Mouse (Mus musculus): ENCODE results near the gene Gan.

- TF ChIP-seq POLR2A (IDR thresholded peaks at IDR 0.05; ENCODE audit: control insufficient read depth, low read depth, low read length) (no peak), CTCF (IDR thresholded peaks at IDR 0.05; ENCODE audit: control insufficient read depth, insufficient read depth, insufficient replicate concordance, low read depth, low read length) (no peak)
Observed at GRCm38 (mm10) chr8:117241848-117242247, 83.9 kb downstream of the Gan start.
